Mouse (Mus musculus): ENCODE measurements around the gene Tmem202. TPM values are rescaled to one million over a fixed set of nuclear protein-coding genes. Genes with fewer than 3 reads are reported as not detected.

The Tmem202 gene
- polyA plus RNA-seq, 1 experiment = 0.64 TPM

- TF ChIP-seq CTCF (IDR thresholded peaks at IDR 0.05; ENCODE audit: insufficient read depth, low read length) = peak; percentile 66
- no peak for TF ChIP-seq POLR2A (IDR thresholded peaks at IDR 0.05; ENCODE audit: borderline replicate concordance, extremely low read depth, low read depth, low read length)
- peak; percentile 32 for DNase-seq
- Histone ChIP-seq H3K4me3 (replicated peaks; ENCODE audit: extremely low read depth, low read depth, low read length) (no peak overlapping the region), H3K4me1 (ENCODE audit: control insufficient read depth, insufficient read depth, low read length) (peaks cover 10% of the 10 kb centered on the region)
- WGBS = 45% methylated on average over 1 of the region's 1 CpGs
Observed at GRCm38 (mm10) chr9:59482419-59482818, 57.2 kb downstream of the Tmem202 start.

- WGBS = 86% methylated on average over 2 of the region's 2 CpGs
- Histone ChIP-seq H3K4me3 (replicated peaks; ENCODE audit: extremely low read depth, low read depth, low read length) (no peak overlapping the region), H3K4me1 (ENCODE audit: control insufficient read depth, insufficient read depth, low read length) (peaks cover 15% of the 10 kb centered on the region)
- TF ChIP-seq POLR2A (IDR thresholded peaks at IDR 0.05; ENCODE audit: borderline replicate concordance, extremely low read depth, low read depth, low read length) (no peak), CTCF (IDR thresholded peaks at IDR 0.05; ENCODE audit: insufficient read depth, low read length) (no peak)
- no peak for DNase-seq
Observed at GRCm38 (mm10) chr9:59476617-59477016, 63.0 kb downstream of the Tmem202 start.

GRCm38 (mm10) chr9:59474838-59475237 lies 64.8 kb downstream of the Tmem202 start:
- Histone ChIP-seq H3K4me1 (ENCODE audit: control insufficient read depth, insufficient read depth, low read length) (peaks cover 14% of the 10 kb centered on the region), H3K4me3 (replicated peaks; ENCODE audit: extremely low read depth, low read depth, low read length) (no peak overlapping the region)
- TF ChIP-seq POLR2A (IDR thresholded peaks at IDR 0.05; ENCODE audit: borderline replicate concordance, extremely low read depth, low read depth, low read length) = no peak
- TF ChIP-seq CTCF (IDR thresholded peaks at IDR 0.05; ENCODE audit: insufficient read depth, low read length) = no peak
- no peak for DNase-seq
- 88% methylated on average over 1 of the region's 1 CpGs for WGBS

GRCm38 (mm10) chr9:59473171-59473570 lies 66.5 kb downstream of the Tmem202 start:
- Histone ChIP-seq H3K4me3 (replicated peaks; ENCODE audit: extremely low read depth, low read depth, low read length) (no peak overlapping the region), H3K4me1 (ENCODE audit: control insufficient read depth, insufficient read depth, low read length) (peaks cover 13% of the 10 kb centered on the region)
- TF ChIP-seq POLR2A (IDR thresholded peaks at IDR 0.05; ENCODE audit: borderline replicate concordance, extremely low read depth, low read depth, low read length) (no peak), CTCF (IDR thresholded peaks at IDR 0.05; ENCODE audit: insufficient read depth, low read length) (no peak)
- 84% methylated on average over 2 of the region's 2 CpGs for WGBS
- DNase-seq = no peak

- TF ChIP-seq CTCF (IDR thresholded peaks at IDR 0.05; ENCODE audit: insufficient read depth, low read length) = no peak
- TF ChIP-seq POLR2A (IDR thresholded peaks at IDR 0.05; ENCODE audit: borderline replicate concordance, extremely low read depth, low read depth, low read length) = no peak
- WGBS = 74% methylated on average over 1 of the region's 1 CpGs
- H3K4me3 ChIP-seq (replicated peaks; ENCODE audit: extremely low read depth, low read depth, low read length) = no peak overlapping the region
- no peak for DNase-seq
- peaks cover 6% of the 10 kb centered on the region for H3K4me1 ChIP-seq (ENCODE audit: control insufficient read depth, insufficient read depth, low read length)
Observed at GRCm38 (mm10) chr9:59469446-59469845, 70.2 kb downstream of the Tmem202 start.

Other genes starting within 250 kb of the Tmem202 start
- gene Adpgk, start 248.3 kb downstream of the Tmem202 start, polyA plus RNA-seq (2012; rRNA removed) = 10.6 and 13.8 TPM in 2 replicates
- 3.4 and 3.5 TPM in 2 replicates for gene Bbs4, start 186.3 kb downstream of the Tmem202 start, polyA plus RNA-seq (2012; rRNA removed)
- gene Arih1, start 53.2 kb downstream of the Tmem202 start, polyA plus RNA-seq (2012; rRNA removed) = 15.0 and 20.1 TPM in 2 replicates
- 90.7 and 106 TPM in 2 replicates for gene Hexa, start 307 bp downstream of the Tmem202 start, polyA plus RNA-seq (2012; rRNA removed)
- gene Celf6, start 38.1 kb upstream of the Tmem202 start, polyA plus RNA-seq (2012; rRNA removed) = 0.07 and 0.15 TPM in 2 replicates
- gene Parp6, start 77.4 kb upstream of the Tmem202 start, polyA plus RNA-seq (2012; rRNA removed) = 23.5 and 43.6 TPM in 2 replicates
- gene Pkm, start 116.5 kb upstream of the Tmem202 start, polyA plus RNA-seq (2012; rRNA removed) = 559 and 708 TPM in 2 replicates
- 113 and 115 TPM in 2 replicates for gene Gramd2, start 140.3 kb upstream of the Tmem202 start, polyA plus RNA-seq (2012; rRNA removed)
- gene Senp8, start 210.9 kb upstream of the Tmem202 start, polyA plus RNA-seq (2012; rRNA removed) = 1.2 and 1.3 TPM in 2 replicates
- 2.6 and 5.2 TPM in 2 replicates for gene Myo9a, start 211.0 kb upstream of the Tmem202 start, polyA plus RNA-seq (2012; rRNA removed)

Measured in lung, adult 2 months (tissue).